Mouse (Mus musculus) liver, embryonic 14.5 days (tissue): Measurements from ENCODE around the gene Ranbp6.

ENCODE experiments used
- CTCF ChIP-seq: IDR thresholded peaks from 2 replicates; pipeline ENCODE4 v1.5.1; 2016; ENCODE audit warnings: antibody characterized with exemption, low read depth, control low read depth
- EP300 ChIP-seq: IDR thresholded peaks from 2 replicates; pipeline ENCODE4 v1.6.1; 2016; ENCODE audit warnings: antibody characterized with exemption, low read depth

DNA sequence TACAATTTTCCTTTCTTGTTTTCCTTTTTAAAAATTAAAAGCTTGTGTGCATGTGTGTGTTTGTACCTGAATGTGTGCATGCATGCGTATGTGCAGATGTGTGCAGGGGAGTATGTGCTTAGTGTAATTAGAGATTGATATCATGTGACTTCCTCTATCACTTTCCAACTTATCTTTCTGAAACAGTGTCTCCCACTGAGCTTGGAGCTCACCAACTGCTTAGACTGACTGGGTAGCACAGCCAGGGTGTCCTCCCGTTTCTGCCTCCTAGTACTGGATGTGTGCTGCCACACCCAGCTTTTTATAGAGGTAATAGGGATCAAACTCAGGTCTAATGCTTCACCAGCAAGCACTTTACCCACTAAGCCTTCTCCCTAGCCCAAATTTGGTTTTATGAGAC is 29.9 kb downstream of the Ranbp6 start:
- TF ChIP-seq CTCF, result no peak
- TF ChIP-seq EP300, result no peak
